Mouse (Mus musculus) hindbrain, embryonic 16.5 days (tissue): ENCODE results near the gene Sipa1l3. TPM values are rescaled to one million over a fixed set of nuclear protein-coding genes. Genes with fewer than 3 reads are reported as not detected.

Source experiments
- polyA plus RNA-seq: library from polyadenylated mRNA; unstranded; fragments of >200 nt; fragmentation: Nextera tagmentation; extraction: Ambion mirVana; gene quantifications from 2 replicates; pipeline ENCODE4 v1.2.1, GENCODE M21; 2015

Sipa1l3 gene
- polyA plus RNA-seq, 1 experiment from 2014 or later = 23.1 TPM

Other genes with a start within 250 kb of the Sipa1l3 start
- 85.4 and 91.2 TPM in 2 replicates for gene Spint2, start 236.7 kb downstream of the Sipa1l3 start, polyA plus RNA-seq
- 2.8 and 2.9 TPM in 2 replicates for gene Ppp1r14a, start 229.3 kb downstream of the Sipa1l3 start, polyA plus RNA-seq
- 166 and 173 TPM in 2 replicates for gene Dpf1, start 214.7 kb downstream of the Sipa1l3 start, polyA plus RNA-seq
- gene Catsperg2, start 208.4 kb upstream of the Sipa1l3 start, polyA plus RNA-seq = 0.56 and 0.67 TPM in 2 replicates
- gene Zfp84, start 249.9 kb upstream of the Sipa1l3 start, polyA plus RNA-seq = 12.3 and 15.1 TPM in 2 replicates